Mouse (Mus musculus) forebrain, embryonic 11.5 days (tissue): ENCODE measurements at regions not wholly inside any gene's neighbourhood (a gene's known extent, or its start where the extent isn't known, plus 50 kb on each side); places are given as distances from the start of the nearest gene placed in this dataset.

Experiments used
- ATAC-seq: fragments of 200-750 bp; cut with Nextera tagmentation; replicated peaks from 2 replicates; pipeline ENCODE4 v1.8.0; 2017; ENCODE audit warnings: moderate TSS enrichment; ENCODE audit not compliant: low FRiP score
- DNase-seq: peaks from one replicate; pipeline ENCODE4 v3.0.0-alpha.2; 2017; ENCODE audit warnings: low spot score
- H3K27ac ChIP-seq: fragments of 300-500 bp; sonication (generic); 2 replicates; pipeline ENCODE4 v1.5.1; 2014; ENCODE audit warnings: low read depth, low read length
- H3K27me3 ChIP-seq: fragments of 300-500 bp; sonication (generic); 2 replicates; pipeline ENCODE4 v1.6.1; 2014; ENCODE audit warnings: mild to moderate bottlenecking, low read length, mixed read lengths; ENCODE audit not compliant: control insufficient read depth, insufficient read depth
- H3K36me3 ChIP-seq: fragments of 300-500 bp; sonication (generic); 2 replicates; pipeline ENCODE4 v1.6.1; 2014; ENCODE audit warnings: mild to moderate bottlenecking, low read length, moderate library complexity, mixed read lengths; ENCODE audit not compliant: control insufficient read depth, insufficient read depth
- H3K4me1 ChIP-seq: fragments of 300-500 bp; sonication (generic); replicated peaks from 2 replicates; pipeline ENCODE4 v1.6.1; 2014; ENCODE audit warnings: low read length, mixed read lengths; ENCODE audit not compliant: control insufficient read depth, insufficient read depth
- H3K4me2 ChIP-seq: fragments of 300-500 bp; sonication (generic); 2 replicates; pipeline ENCODE4 v1.6.1; 2014; ENCODE audit warnings: low read depth, mild to moderate bottlenecking, low read length, moderate library complexity, mixed read lengths; ENCODE audit not compliant: severe bottlenecking
- H3K4me3 ChIP-seq: fragments of 300-500 bp; sonication (generic); 2 replicates; pipeline ENCODE4 v1.5.1; 2014; ENCODE audit warnings: low read depth, low read length
- H3K9ac ChIP-seq: fragments of 300-500 bp; sonication (generic); 2 replicates; pipeline ENCODE4 v1.6.1; 2014; ENCODE audit warnings: low read length
- H3K9me3 ChIP-seq: fragments of 300-500 bp; sonication (generic); 2 replicates; pipeline ENCODE4 v1.6.1; 2016; ENCODE audit warnings: low read length, mixed read lengths; ENCODE audit not compliant: control insufficient read depth
- WGBS: fragments of 180-500 bp; shearing (Covaris S2); extraction: QIAGEN DNeasy Blood & Tissue Kit; methylation state at CpG from one replicate; pipeline ENCODE4 v1.1.7; 2014; 5-methylcytosine and 5-hydroxymethylcytosine counted together

DNA sequence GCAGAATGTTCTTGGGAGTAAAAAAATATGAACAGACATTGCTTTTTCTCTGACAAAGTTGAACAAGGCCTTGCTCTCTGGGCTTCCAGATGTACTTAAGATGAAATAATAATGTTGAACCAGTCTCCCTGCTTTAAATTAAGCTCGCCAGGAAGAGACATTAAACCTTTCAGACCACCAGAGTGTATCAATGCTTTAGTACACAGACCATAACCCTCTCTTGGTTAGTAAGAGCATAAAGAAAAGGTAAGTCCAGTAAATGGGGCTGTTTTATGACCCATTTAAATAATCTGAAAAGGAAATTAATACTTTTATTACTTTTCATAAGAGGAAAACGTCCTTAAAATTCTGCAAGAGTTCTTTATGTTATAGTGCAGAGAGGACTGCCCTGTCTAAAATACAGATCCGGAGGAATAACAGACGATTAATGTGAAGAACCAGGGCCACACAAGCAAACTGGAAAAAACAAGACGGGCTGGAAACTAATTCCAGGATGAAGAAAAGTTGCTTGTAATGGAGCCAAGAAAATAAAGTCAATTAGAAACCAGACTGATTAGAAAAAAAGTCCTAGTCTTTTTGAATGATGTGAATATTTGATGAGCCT, 74.4 kb downstream of the Mettl11b start:
- 86% methylated on average over 5 of the region's 5 CpGs for WGBS
- Histone ChIP-seq H3K27me3 (no peaks in the 10 kb centered on the region), H3K27ac (no peak overlapping the region), H3K4me2 (no peak overlapping the region), H3K9me3 (no peaks in the 10 kb centered on the region), H3K9ac (no peak overlapping the region), H3K4me3 (no peak overlapping the region), H3K36me3 (no peaks in the 10 kb centered on the region), H3K4me1 (no peaks in the 10 kb centered on the region)
- ATAC-seq (no peak), DNase-seq (no peak)

DNA sequence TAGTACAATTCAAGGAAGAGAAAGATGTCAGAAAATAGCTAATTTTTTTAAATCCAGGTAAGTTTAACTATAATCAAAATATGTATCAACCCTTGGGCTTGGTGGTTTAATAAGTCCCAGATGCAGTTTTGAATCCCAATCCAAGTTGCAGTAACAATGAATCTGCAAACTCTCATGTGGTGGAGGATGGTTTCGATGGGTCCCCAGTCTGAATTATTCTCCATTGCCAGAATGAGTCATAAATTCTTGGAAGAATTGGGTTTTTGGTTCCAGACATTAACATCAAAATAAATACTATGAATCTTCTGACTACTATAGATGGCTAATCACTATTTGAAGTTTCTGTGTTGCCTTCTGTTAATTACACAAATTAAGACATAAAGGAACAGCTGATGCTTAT, 82.9 kb downstream of the Mettl11b start:
- H3K27me3 ChIP-seq, result no peaks in the 10 kb centered on the region
- ATAC-seq (no peak), DNase-seq (no peak)
- no peak overlapping the region for H3K9ac ChIP-seq
- no peaks in the 10 kb centered on the region for H3K36me3 ChIP-seq
- no peak overlapping the region for H3K4me2 ChIP-seq
- no peaks in the 10 kb centered on the region for H3K9me3 ChIP-seq
- H3K27ac ChIP-seq, result no peak overlapping the region
- WGBS, result 85% methylated on average over 1 of the region's 1 CpGs
- H3K4me1 ChIP-seq, result no peaks in the 10 kb centered on the region
- no peak overlapping the region for H3K4me3 ChIP-seq

DNA sequence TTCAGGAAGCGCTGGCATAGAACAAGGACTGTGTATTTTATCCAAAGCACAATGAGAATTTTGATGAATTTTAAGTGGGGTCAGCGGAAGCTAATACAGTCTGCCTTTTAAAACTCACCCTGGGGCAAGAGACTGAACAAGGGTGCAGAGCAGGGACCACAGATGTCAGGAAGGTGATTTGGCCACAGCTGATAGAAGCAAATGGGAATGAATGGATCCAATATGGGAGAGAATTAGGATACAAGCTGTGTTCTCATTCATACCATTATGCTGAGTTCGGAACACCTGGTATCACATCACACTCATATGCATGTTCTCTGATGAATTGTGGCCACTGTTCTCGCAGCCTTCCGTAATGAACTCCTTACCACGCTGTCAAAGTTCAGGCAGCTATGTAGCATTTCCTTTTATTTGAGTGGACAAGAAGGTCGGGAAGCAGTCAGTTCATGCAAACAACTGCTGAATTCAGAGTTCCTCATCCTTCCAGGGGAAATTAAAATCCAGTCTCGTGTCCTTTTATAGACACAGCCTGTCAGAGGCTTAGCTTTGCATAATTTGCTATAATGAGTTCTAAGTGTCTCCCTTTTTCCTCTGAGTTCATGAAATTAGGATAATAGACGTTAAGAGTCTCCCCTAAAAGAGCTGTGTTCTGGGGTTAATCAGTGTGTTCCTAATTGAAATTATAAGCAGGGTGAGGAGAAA, 84.4 kb downstream of the Mettl11b start:
- ATAC-seq (peak; percentile 57; the same call in 1 of the 2 replicates), DNase-seq (no peak)
- Histone ChIP-seq H3K27ac (no peak overlapping the region), H3K9me3 (no peaks in the 10 kb centered on the region), H3K4me2 (no peak overlapping the region), H3K27me3 (no peaks in the 10 kb centered on the region), H3K36me3 (no peaks in the 10 kb centered on the region), H3K4me3 (no peak overlapping the region), H3K4me1 (no peaks in the 10 kb centered on the region), H3K9ac (no peak overlapping the region)
- 43% methylated on average over 9 of the region's 9 CpGs for WGBS

DNA sequence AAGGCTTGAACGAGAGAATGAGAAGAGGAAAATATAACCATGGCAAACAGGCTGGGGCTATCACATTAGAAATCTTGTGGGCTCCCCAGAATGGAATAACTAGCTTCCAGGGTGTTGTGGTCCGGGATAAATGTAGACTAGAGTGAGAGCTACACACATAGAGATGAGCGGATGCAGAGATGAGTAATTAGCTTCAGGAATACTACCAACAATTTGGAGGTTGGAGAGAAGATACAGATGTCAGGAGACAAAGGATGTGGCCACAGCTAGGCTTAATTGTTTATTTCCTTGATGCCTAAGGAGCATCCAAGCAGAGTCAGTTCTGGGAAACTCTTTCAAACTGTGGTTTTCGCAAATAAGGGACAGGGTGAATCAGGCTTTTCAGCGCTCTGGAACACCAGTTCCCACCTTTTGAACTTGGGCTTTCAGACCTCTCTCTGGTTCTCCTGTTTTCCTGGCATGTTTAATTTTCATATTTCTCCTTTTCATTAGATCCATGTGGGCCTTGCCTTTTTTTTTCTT, 94.7 kb downstream of the Mettl11b start:
- WGBS, result 91% methylated on average over 5 of the region's 5 CpGs
- Histone ChIP-seq H3K9me3 (no peaks in the 10 kb centered on the region), H3K4me3 (no peak overlapping the region), H3K4me2 (no peak overlapping the region), H3K27ac (no peak overlapping the region), H3K4me1 (no peaks in the 10 kb centered on the region), H3K9ac (no peak overlapping the region), H3K36me3 (no peaks in the 10 kb centered on the region), H3K27me3 (no peaks in the 10 kb centered on the region)
- no peak for DNase-seq
- ATAC-seq, result no peak

DNA sequence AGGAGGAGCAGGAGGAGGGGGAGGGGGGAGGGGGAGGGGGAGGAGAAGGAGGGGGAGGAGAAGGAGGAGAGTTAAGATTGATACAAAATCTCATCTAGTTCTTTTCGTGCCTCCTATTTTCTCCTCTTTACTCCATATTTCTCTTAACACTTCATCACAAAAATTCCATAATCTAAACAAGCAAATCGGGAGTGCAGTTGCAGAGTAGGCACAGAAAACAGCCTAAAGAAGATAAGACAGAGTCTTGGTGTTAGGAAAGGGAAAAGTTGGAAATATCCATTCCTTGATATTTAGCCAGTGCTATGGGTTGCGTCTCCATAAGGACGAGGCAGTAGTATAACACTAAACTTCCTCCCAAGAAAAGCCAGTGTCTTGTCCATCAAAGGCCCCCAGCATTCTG, 100.1 kb downstream of the Mettl11b start:
- Histone ChIP-seq H3K27ac (no peak overlapping the region), H3K9ac (no peak overlapping the region), H3K4me2 (no peak overlapping the region), H3K27me3 (no peaks in the 10 kb centered on the region), H3K4me1 (no peaks in the 10 kb centered on the region), H3K4me3 (no peak overlapping the region), H3K9me3 (no peaks in the 10 kb centered on the region), H3K36me3 (no peaks in the 10 kb centered on the region)
- 92% methylated on average over 4 of the region's 4 CpGs for WGBS
- ATAC-seq (no peak), DNase-seq (no peak)

DNA sequence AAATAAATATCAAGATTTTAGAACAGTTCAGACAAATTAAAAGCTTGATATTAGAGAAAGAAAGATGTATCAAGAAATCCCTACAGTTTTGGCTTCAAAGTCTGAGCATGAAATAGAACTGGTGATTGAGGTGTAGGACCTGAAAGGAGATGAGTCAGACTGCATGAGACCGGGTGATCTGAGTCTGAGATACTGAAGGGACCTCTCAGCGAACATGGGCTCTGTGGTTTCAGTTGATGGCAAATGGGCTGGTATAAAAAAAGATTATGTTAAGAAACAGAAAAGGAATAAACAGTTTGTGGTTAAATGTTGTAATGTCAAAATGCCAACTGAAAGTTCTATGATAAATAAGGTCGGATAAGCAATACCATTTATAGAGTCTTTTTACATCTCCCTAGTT, 103.7 kb downstream of the Mettl11b start:
- H3K9ac ChIP-seq, result no peak overlapping the region
- DNase-seq, result no peak
- no peak overlapping the region for H3K4me2 ChIP-seq
- no peaks in the 10 kb centered on the region for H3K36me3 ChIP-seq
- ATAC-seq, result no peak
- H3K27ac ChIP-seq, result no peak overlapping the region
- no peaks in the 10 kb centered on the region for H3K4me1 ChIP-seq
- H3K27me3 ChIP-seq, result no peaks in the 10 kb centered on the region
- H3K4me3 ChIP-seq, result no peak overlapping the region
- H3K9me3 ChIP-seq, result no peaks in the 10 kb centered on the region
- 88% methylated on average over 3 of the region's 3 CpGs for WGBS

DNA sequence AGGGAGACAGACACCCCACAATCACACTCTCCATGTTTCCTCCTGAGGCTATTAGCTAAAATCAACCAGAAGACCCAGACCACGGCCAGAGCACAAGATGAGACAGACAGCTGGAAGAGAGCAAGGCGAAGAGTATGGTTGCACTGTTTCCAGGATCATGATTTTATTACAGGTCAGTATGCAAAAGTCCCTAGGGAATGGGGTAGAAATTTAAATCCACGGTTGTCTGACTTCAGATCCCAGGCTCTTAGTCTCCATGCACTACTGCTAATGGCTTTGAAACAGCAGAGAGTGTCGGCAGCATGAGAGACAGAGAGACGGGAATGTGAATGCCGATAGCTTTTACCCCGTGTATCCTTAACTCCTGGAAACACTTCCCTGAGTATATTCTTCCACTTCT, 105.2 kb downstream of the Mettl11b start:
- no peak for ATAC-seq
- Histone ChIP-seq H3K4me1 (no peaks in the 10 kb centered on the region), H3K36me3 (no peaks in the 10 kb centered on the region), H3K9me3 (no peaks in the 10 kb centered on the region), H3K4me3 (no peak overlapping the region), H3K4me2 (no peak overlapping the region), H3K27me3 (no peaks in the 10 kb centered on the region), H3K9ac (no peak overlapping the region), H3K27ac (no peak overlapping the region)
- 78% methylated on average over 7 of the region's 7 CpGs for WGBS
- no peak for DNase-seq

DNA sequence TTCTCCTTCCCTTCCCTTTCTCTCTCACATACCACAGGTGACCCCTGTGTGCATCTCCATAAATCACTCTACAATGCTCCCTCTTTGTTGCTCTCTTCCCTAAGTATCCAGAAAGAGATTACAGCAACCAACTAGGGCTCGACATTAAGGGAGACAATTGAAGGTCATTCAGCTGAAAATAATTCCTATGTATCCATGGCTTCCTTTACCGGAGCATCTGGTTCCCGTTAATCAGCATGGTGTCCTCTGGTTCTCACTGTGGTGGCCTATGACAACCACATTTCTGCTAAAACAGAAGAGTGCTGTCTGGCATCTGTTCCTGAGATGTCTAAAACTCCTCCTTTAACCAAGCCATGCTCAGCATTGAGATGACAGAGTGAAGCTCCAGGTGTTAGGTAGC, 106.9 kb downstream of the Mettl11b start:
- Histone ChIP-seq H3K36me3 (no peaks in the 10 kb centered on the region), H3K9me3 (no peaks in the 10 kb centered on the region), H3K4me3 (no peak overlapping the region), H3K9ac (no peak overlapping the region), H3K27me3 (no peaks in the 10 kb centered on the region), H3K4me1 (no peaks in the 10 kb centered on the region), H3K4me2 (no peak overlapping the region), H3K27ac (no peak overlapping the region)
- DNase-seq (no peak), ATAC-seq (0 out of 2 replicates have a peak, but pooled peaks have one; percentile 27)
- 22% methylated on average over 3 of the region's 3 CpGs for WGBS

DNA sequence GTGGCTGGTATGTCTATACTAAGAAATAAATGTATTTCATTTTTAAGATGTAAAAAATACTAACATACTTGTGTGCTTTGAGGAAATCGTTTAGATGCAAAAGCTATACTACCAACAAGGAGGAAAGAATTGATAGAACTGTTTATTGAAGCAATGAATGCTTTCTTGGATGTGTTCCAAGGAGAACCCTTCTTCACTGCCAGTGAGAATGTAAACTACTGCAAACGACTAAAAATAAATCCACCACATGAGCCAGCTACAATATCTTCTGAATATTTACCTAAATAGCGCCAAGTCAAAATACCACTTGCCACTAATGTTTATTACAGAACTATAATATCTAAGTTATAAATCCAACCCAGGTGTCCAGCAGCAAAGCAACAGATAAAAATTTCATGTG, 108.4 kb downstream of the Mettl11b start:
- H3K4me1 ChIP-seq, result no peaks in the 10 kb centered on the region
- WGBS, result 92% methylated on average over 3 of the region's 3 CpGs
- DNase-seq (no peak), ATAC-seq (no peak)
- no peaks in the 10 kb centered on the region for H3K9me3 ChIP-seq
- H3K4me3 ChIP-seq, result no peak overlapping the region
- no peaks in the 10 kb centered on the region for H3K27me3 ChIP-seq
- no peak overlapping the region for H3K4me2 ChIP-seq
- no peak overlapping the region for H3K9ac ChIP-seq
- H3K36me3 ChIP-seq, result no peaks in the 10 kb centered on the region
- no peak overlapping the region for H3K27ac ChIP-seq
